Mouse (Mus musculus): Measurements from ENCODE around the gene Smyd3. TPM values are rescaled to one million over a fixed set of nuclear protein-coding genes. Genes with fewer than 3 reads are reported as not detected.

Smyd3 gene
- polyA plus RNA-seq, 1 experiment from 2014 or later, result 21.4 TPM

- Histone ChIP-seq H3K27ac (ENCODE audit: low read length) (no peak overlapping the region), H3K9ac (replicated peaks; ENCODE audit: low read length) (no peak overlapping the region), H3K9me3 (ENCODE audit: low read length) (no peaks in the 10 kb centered on the region), H3K27me3 (ENCODE audit: insufficient read depth, low read length) (no peaks in the 10 kb centered on the region), H3K4me2 (replicated peaks; ENCODE audit: low read depth, low read length) (no peak overlapping the region), H3K36me3 (ENCODE audit: insufficient read depth, low read length) (0 out of 2 replicates have a peak, but pooled peaks cover under 1% of the 10 kb centered on the region), H3K4me3 (ENCODE audit: low read length) (no peak overlapping the region), H3K4me1 (ENCODE audit: insufficient read depth, low read length) (no peaks in the 10 kb centered on the region)
- no peak for ATAC-seq (ENCODE audit: low FRiP score, low TSS enrichment)
- 83% methylated on average over 8 of the region's 8 CpGs for WGBS
Measured at GRCm38 (mm10) chr1:178924492-178925183, 593.2 kb downstream of the Smyd3 start.

DNA sequence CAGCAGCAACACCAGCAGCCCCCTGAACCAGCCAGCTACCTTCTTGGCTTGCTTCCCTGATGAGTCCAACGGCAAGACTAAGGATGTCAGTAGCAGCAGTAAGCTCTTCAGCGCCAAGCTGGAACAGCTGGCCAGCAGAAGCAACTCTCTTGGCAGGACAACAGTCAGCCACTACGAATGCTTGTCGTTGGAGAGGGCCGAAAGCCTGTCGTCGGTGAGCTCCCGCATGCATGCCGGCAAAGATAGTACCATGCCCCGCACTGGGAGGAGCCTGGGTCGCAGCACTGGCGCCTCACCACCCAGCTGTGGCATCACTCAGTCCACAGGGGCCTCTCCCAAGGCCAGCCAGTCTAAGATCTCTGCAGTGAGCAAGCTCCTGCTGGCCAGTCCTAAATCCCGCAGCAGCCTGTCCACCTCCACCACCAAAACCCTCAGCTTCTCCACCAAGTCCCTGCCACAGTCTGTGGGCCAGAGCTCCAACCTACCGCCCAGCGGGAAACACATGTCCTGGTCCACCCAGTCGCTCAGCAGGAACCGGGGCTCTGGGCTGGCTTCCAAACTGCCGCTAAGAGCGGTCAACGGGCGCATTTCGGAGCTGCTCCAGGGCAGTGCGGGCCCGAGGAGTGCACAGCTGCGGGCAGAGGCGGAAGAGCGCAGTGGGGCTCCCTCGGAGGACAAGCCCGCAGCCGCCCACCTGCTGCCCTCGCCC lies 600.5 kb downstream of the Smyd3 start:
- Histone ChIP-seq H3K4me2 (replicated peaks; ENCODE audit: low read depth, low read length) (no peak overlapping the region), H3K9me3 (ENCODE audit: low read length) (no peaks in the 10 kb centered on the region), H3K27me3 (ENCODE audit: insufficient read depth, low read length) (no peaks in the 10 kb centered on the region), H3K9ac (replicated peaks; ENCODE audit: low read length) (no peak overlapping the region), H3K4me3 (ENCODE audit: low read length) (no peak overlapping the region), H3K4me1 (ENCODE audit: insufficient read depth, low read length) (no peaks in the 10 kb centered on the region), H3K27ac (ENCODE audit: low read length) (no peak overlapping the region), H3K36me3 (ENCODE audit: insufficient read depth, low read length) (peaks cover 20% of the 10 kb centered on the region)
- WGBS, result 75% methylated on average over 31 of the region's 31 CpGs
- peak; percentile 36; the same call in 1 of the 2 replicates for ATAC-seq (ENCODE audit: low FRiP score, low TSS enrichment)

GRCm38 (mm10) chr1:178915056-178915455 lies 602.8 kb downstream of the Smyd3 start:
- H3K9me3 ChIP-seq (ENCODE audit: low read length), result no peaks in the 10 kb centered on the region
- WGBS, result 87% methylated on average over 12 of the region's 12 CpGs
- H3K27me3 ChIP-seq (ENCODE audit: insufficient read depth, low read length), result no peaks in the 10 kb centered on the region

DNA sequence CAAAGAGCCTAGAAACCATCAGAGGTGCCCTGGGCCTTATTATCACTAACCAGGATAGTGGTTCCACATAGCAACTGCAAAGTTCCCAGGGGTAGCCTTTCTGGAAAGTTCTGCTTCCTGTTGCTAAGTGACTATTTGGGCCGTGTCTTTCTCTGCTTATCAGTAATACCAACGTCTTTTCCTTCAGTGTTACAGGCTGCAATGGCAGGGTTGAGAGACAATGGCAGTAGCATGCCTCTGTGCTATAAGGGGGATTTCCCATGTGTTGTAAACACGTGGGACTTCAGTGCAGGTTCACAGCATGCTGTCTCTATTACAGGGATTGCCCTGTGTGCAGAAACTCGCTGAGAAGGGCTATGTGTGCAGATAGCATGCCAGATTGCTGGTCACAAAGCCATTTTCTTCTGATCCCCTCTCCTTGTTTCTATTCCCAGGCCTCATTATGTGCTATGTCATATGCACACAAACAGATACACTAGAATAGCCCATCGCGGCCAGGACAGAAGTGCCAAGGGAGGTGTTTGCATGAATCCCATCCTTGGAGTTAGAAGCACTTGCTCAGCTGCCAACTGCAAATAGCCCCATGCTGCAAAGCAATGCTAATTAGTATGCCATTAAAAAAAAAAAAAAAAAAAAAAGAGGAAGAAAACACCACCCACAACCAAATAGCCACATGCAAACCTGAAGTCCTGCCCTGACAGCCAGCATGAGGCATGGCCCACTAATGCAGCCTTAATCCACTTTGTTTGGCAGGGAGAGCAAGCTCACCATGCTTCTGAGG lies 604.7 kb downstream of the Smyd3 start:
- Histone ChIP-seq H3K36me3 (ENCODE audit: insufficient read depth, low read length) (peaks cover 16% of the 10 kb centered on the region), H3K4me2 (replicated peaks; ENCODE audit: low read depth, low read length) (no peak overlapping the region), H3K4me3 (ENCODE audit: low read length) (no peak overlapping the region), H3K4me1 (ENCODE audit: insufficient read depth, low read length) (no peaks in the 10 kb centered on the region), H3K27ac (ENCODE audit: low read length) (no peak overlapping the region), H3K27me3 (ENCODE audit: insufficient read depth, low read length) (no peaks in the 10 kb centered on the region), H3K9me3 (ENCODE audit: low read length) (no peaks in the 10 kb centered on the region), H3K9ac (replicated peaks; ENCODE audit: low read length) (no peak overlapping the region)
- no peak for ATAC-seq (ENCODE audit: low FRiP score, low TSS enrichment)
- 66% methylated on average over 6 of the region's 6 CpGs for WGBS

More at GRCm38 (mm10) chr1:178915056-178915455, 602.8 kb downstream of the Smyd3 start:
- ATAC-seq (ENCODE audit: low FRiP score, low TSS enrichment), result no peak
- H3K27ac ChIP-seq (ENCODE audit: low read length), result no peak overlapping the region
- H3K4me1 ChIP-seq (ENCODE audit: insufficient read depth, low read length), result no peaks in the 10 kb centered on the region
- no peak overlapping the region for H3K4me3 ChIP-seq (ENCODE audit: low read length)
- no peak overlapping the region for H3K4me2 ChIP-seq (replicated peaks; ENCODE audit: low read depth, low read length)
- H3K36me3 ChIP-seq (ENCODE audit: insufficient read depth, low read length), result peaks cover 20% of the 10 kb centered on the region
- no peak overlapping the region for H3K9ac ChIP-seq (replicated peaks; ENCODE audit: low read length)

- ATAC-seq (ENCODE audit: low FRiP score, low TSS enrichment), result no peak
- no peaks in the 10 kb centered on the region for H3K4me1 ChIP-seq (ENCODE audit: insufficient read depth, low read length)
- H3K36me3 ChIP-seq (ENCODE audit: insufficient read depth, low read length), result peaks cover 4% of the 10 kb centered on the region
- H3K4me3 ChIP-seq (ENCODE audit: low read length), result no peak overlapping the region
- 58% methylated on average over 14 of the region's 14 CpGs for WGBS
- no peak overlapping the region for H3K4me2 ChIP-seq (replicated peaks; ENCODE audit: low read depth, low read length)
- H3K27me3 ChIP-seq (ENCODE audit: insufficient read depth, low read length), result no peaks in the 10 kb centered on the region
- H3K9me3 ChIP-seq (ENCODE audit: low read length), result no peaks in the 10 kb centered on the region
- H3K27ac ChIP-seq (ENCODE audit: low read length), result no peak overlapping the region
- no peak overlapping the region for H3K9ac ChIP-seq (replicated peaks; ENCODE audit: low read length)
Measured at GRCm38 (mm10) chr1:178910951-178911350, 606.9 kb downstream of the Smyd3 start.

Other genes starting within 250 kb of the Smyd3 start
- 27.1 and 38.0 TPM in 2 replicates for gene Tfb2m, start 28.2 kb upstream of the Smyd3 start, polyA plus RNA-seq (2015; fragmentation: Nextera tagmentation; extraction: Ambion mirVana)
- gene Cnst, start 28.3 kb upstream of the Smyd3 start, polyA plus RNA-seq (2015; fragmentation: Nextera tagmentation; extraction: Ambion mirVana), result 16.3 and 16.5 TPM in 2 replicates
- 72.8 and 76.2 TPM in 2 replicates for gene Sccpdh, start 150.2 kb upstream of the Smyd3 start, polyA plus RNA-seq (2015; fragmentation: Nextera tagmentation; extraction: Ambion mirVana)
- not detected in 2 replicates for gene Kif28, start 227.2 kb upstream of the Smyd3 start, polyA plus RNA-seq (2015; fragmentation: Nextera tagmentation; extraction: Ambion mirVana)

Measured in kidney, embryonic 16.5 days (tissue).